Mouse (Mus musculus): Measurements from ENCODE around the gene Rnpepl1. TPM values are rescaled to one million over a fixed set of nuclear protein-coding genes. Genes with fewer than 3 reads are reported as not detected.
A peak's percentile ranks its signal among the peaks of the same experiment; 100 is the strongest.
"Not testable (repeated sequence)": the region's sequence is repeated elsewhere in the genome, so short reads cannot be mapped to it uniquely, and the experiment has no call there.

The Rnpepl1 gene
- total and polyA plus RNA-seq, 3 experiments = 5.1 to 20.2 (median 14.6) TPM

DNA sequence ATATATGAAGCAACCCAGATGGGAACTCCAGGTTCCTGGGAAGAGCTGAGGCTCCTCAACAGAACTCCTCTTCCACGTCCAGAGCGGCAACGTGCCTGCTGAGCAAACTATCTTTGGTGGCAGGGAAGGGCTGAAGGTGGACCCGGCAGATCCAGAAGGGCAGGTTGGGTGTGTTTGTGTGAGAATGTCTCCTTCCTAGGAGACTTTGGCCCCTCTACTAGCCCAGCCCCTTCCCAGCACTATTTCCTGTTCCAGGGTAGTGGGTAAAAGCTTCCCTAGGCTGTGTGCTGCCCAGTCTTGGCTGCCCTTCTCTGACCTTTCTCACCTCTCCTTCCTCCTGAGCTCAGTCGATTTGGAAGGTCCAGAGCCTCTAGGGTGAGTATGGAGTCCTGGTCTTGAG, 40.0 kb downstream of the Rnpepl1 start, which contains the start of gene Gpr35:
Gene Gpr35 (plus strand): TSS at position 259 of the 400 bp plus-strand sequence.
- H3K27me3 ChIP-seq (replicated peaks) = no peaks in the 10 kb centered on the region
- in situ Hi-C loops (cut with MboI; ENCODE audit: low pct_ligation_motif_present, low pct_unique_long_range_greater_than_20kb, low sequenced_read_pairs) = no loop called here
- no peak within 1 kb of the TSS for H3K4me3 ChIP-seq (replicated peaks in 1 of 3; ENCODE audit: low read depth in 2 of 3, low read length in 2 of 3, poor library complexity in 1 of 3)
- no peak for TF ChIP-seq ZMIZ1 (IDR thresholded peaks at IDR 0.05; ENCODE audit: low read depth, low read length)
- no peak for TF ChIP-seq POLR2AphosphoS2 (IDR thresholded peaks at IDR 0.05; ENCODE audit: low read depth, low read length)
- no peak for TF ChIP-seq MAZ (IDR thresholded peaks at IDR 0.05; ENCODE audit: low read depth, low read length)
- no peak for TF ChIP-seq USF1 (IDR thresholded peaks at IDR 0.05; ENCODE audit: low read depth, low read length)
- no peak for TF ChIP-seq NRF1 (IDR thresholded peaks at IDR 0.05; ENCODE audit: low read depth, low read length)
- TF ChIP-seq ZC3H11A (IDR thresholded peaks at IDR 0.05; ENCODE audit: low read depth, low read length) = no peak
- no peak for TF ChIP-seq KAT2A (IDR thresholded peaks at IDR 0.05; ENCODE audit: insufficient replicate concordance, low read length)
- TF ChIP-seq RAD21 (IDR thresholded peaks at IDR 0.05; ENCODE audit: low read depth, low read length) = no peak
- H3K4me2 ChIP-seq (ENCODE audit: insufficient read depth, low read depth, poor library complexity, severe bottlenecking) = no peak within 1 kb of the TSS
- H3K36me3 ChIP-seq (replicated peaks in 1 of 2; ENCODE audit: control insufficient read depth in 1 of 2, insufficient read depth in 1 of 2, low read length in 1 of 2) = peaks cover 24 to 59% of the 10 kb centered on the region in 2 experiments
- no peak within 1 kb of the TSS for H3K9ac ChIP-seq (ENCODE audit: insufficient read depth, low read depth)
- DNase-seq (ENCODE audit: extremely low read depth) = no peak
- no peak within 1 kb of the TSS for H3K27ac ChIP-seq (ENCODE audit: insufficient read depth, low read depth)
- H3K4me1 ChIP-seq (ENCODE audit: control insufficient read depth in 1 of 2, insufficient read depth in 2 of 2) = peaks cover 2 to 7% of the 10 kb centered on the region in 2 experiments; a peak in 1 of 4 replicates
- H3K79me2 ChIP-seq (replicated peaks; ENCODE audit: control insufficient read depth, extremely low read depth, insufficient read depth, poor library complexity, severe bottlenecking) = no peaks in the 10 kb centered on the region
- dilution Hi-C loops (cut with MboI; ENCODE audit: extremely low pct_ligation_motif_present, extremely low pct_unique_long_range_greater_than_20kb, low sequenced_read_pairs) = no loop called here
- no peaks in the 10 kb centered on the region for H3K9me3 ChIP-seq (replicated peaks; ENCODE audit: low read length)

DNA sequence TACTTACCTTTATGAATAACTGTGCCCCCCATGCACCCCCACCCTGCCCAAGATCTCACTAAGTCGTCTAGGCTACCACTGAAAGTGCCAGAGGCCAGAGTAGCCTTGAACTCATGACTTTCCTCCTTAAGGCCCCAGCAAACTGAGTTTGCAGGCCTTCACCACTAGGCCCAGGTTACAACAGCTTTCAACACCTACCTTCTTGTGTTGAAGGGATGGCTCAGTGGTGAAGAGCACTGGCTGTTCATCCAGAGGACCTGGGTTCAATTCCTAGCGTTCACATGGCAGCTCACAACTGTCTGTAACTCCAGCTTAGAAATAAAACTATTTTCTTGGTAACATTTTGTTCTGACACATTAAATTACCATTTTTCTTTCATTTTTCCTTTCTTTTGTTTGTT, 43.1 kb downstream of the Rnpepl1 start:
- Histone ChIP-seq H3K4me3 (replicated peaks in 1 of 3; ENCODE audit: low read depth in 2 of 3, low read length in 2 of 3, poor library complexity in 1 of 3) (no peak overlapping the region), H3K27me3 (replicated peaks) (no peaks in the 10 kb centered on the region), H3K27ac (ENCODE audit: insufficient read depth, low read depth) (no peak overlapping the region), H3K9me3 (replicated peaks; ENCODE audit: low read length) (no peaks in the 10 kb centered on the region), H3K4me1 (ENCODE audit: control insufficient read depth in 1 of 2, insufficient read depth in 2 of 2) (peaks cover 8 to 22% of the 10 kb centered on the region in 2 experiments), H3K79me2 (replicated peaks; ENCODE audit: control insufficient read depth, extremely low read depth, insufficient read depth, poor library complexity, severe bottlenecking) (no peaks in the 10 kb centered on the region), H3K4me2 (ENCODE audit: insufficient read depth, low read depth, poor library complexity, severe bottlenecking) (no peak overlapping the region), H3K9ac (ENCODE audit: insufficient read depth, low read depth) (no peak overlapping the region), H3K36me3 (replicated peaks in 1 of 2; ENCODE audit: control insufficient read depth in 1 of 2, insufficient read depth in 1 of 2, low read length in 1 of 2) (peaks cover 3 to 29% of the 10 kb centered on the region in 2 experiments)
- DNase-seq (ENCODE audit: extremely low read depth) = no peak
- TF ChIP-seq JUND (conservative IDR thresholded peaks at IDR 0.05; ENCODE audit: low read depth, low read length) (no peak), ZKSCAN1 (IDR thresholded peaks at IDR 0.05; ENCODE audit: borderline replicate concordance, low read depth, low read length) (no peak), TBP (conservative IDR thresholded peaks at IDR 0.05; ENCODE audit: low read depth, low read length) (peak; percentile 62; the same call in 1 of the 2 replicates)
- in situ Hi-C loops (cut with MboI; ENCODE audit: low pct_ligation_motif_present, low pct_unique_long_range_greater_than_20kb, low sequenced_read_pairs) (no loop called here), dilution Hi-C loops (cut with MboI; ENCODE audit: extremely low pct_ligation_motif_present, extremely low pct_unique_long_range_greater_than_20kb, low sequenced_read_pairs) (no loop called here)

DNA sequence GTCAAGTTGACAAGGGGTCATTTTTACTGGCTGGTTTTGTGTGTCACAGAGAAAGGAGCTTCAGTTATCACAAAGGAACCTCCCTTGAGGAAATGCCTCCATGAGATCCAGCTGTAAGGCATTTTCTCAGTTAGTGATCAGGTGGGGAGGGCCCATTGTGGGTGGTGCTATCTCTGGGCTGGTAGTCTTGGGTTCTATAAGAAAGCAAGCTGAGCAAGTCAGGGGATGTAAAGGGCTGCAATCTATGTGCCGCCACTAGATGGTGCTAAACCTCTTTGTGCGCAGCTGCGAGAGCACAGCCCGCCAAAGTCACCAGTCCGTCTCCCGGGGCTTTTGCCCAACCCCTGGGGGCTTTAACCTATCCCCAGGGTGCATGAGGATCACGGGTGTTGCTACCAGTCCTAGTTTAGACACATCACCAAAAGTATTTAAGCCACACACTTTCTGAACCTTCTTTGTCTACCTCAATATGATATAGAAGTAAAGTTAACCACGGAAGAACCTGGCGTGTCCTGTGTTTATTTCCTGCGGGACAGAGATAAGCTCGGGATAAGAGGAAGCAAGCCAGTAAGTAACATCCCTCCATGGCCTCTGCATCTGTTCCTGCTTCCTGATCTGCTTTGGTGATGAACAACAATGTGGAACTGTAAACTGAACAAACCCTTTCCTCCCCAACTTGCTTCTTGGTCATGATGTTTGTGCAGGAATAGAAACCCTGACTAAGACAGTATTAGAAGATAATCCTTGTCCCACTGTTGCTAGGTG, 46.2 kb downstream of the Rnpepl1 start:
- TF ChIP-seq CTCF (conservative IDR thresholded peaks at IDR 0.05 in 1 of 2, IDR thresholded peaks at IDR 0.05 in 1 of 2; ENCODE audit: low read depth in 2 of 2, low read length in 2 of 2) (peak; percentile 17 to 61; a peak in 3 of 4 replicates), RAD21 (IDR thresholded peaks at IDR 0.05; ENCODE audit: low read depth, low read length) (peak; percentile 46), SMC3 (IDR thresholded peaks at IDR 0.05; ENCODE audit: low read depth, low read length) (peak; percentile 51), NRF1 (IDR thresholded peaks at IDR 0.05; ENCODE audit: low read depth, low read length) (peak; percentile 49)
- in situ Hi-C loops (cut with MboI; ENCODE audit: low pct_ligation_motif_present, low pct_unique_long_range_greater_than_20kb, low sequenced_read_pairs) = loop anchor here (5.0 kb wide), 1 partner anchor 56 kb away; no protein-coding TSS in a partner anchor
- H3K36me3 ChIP-seq (replicated peaks in 1 of 2; ENCODE audit: control insufficient read depth in 1 of 2, insufficient read depth in 1 of 2, low read length in 1 of 2); H3K79me2 ChIP-seq (replicated peaks; ENCODE audit: control insufficient read depth, extremely low read depth, insufficient read depth, poor library complexity, severe bottlenecking); H3K4me3 ChIP-seq (replicated peaks in 1 of 3; ENCODE audit: low read depth in 2 of 3, low read length in 2 of 3, poor library complexity in 1 of 3); H3K27ac ChIP-seq (ENCODE audit: insufficient read depth, low read depth); H3K9ac ChIP-seq (ENCODE audit: insufficient read depth, low read depth); H3K9me3 ChIP-seq (replicated peaks; ENCODE audit: low read length); H3K27me3 ChIP-seq (replicated peaks); DNase-seq (ENCODE audit: extremely low read depth); dilution Hi-C loops (cut with MboI; ENCODE audit: extremely low pct_ligation_motif_present, extremely low pct_unique_long_range_greater_than_20kb, low sequenced_read_pairs): not testable (repeated sequence)
- Histone ChIP-seq H3K4me1 (ENCODE audit: control insufficient read depth in 1 of 2, insufficient read depth in 2 of 2) (peaks cover 7 to 22% of the 10 kb centered on the region in 2 experiments), H3K4me2 (ENCODE audit: insufficient read depth, low read depth, poor library complexity, severe bottlenecking) (peak overlapping the region; percentile 55)
